ENCODE assay signal across 26 mouse cellular contexts in the genomic region with DNA sequence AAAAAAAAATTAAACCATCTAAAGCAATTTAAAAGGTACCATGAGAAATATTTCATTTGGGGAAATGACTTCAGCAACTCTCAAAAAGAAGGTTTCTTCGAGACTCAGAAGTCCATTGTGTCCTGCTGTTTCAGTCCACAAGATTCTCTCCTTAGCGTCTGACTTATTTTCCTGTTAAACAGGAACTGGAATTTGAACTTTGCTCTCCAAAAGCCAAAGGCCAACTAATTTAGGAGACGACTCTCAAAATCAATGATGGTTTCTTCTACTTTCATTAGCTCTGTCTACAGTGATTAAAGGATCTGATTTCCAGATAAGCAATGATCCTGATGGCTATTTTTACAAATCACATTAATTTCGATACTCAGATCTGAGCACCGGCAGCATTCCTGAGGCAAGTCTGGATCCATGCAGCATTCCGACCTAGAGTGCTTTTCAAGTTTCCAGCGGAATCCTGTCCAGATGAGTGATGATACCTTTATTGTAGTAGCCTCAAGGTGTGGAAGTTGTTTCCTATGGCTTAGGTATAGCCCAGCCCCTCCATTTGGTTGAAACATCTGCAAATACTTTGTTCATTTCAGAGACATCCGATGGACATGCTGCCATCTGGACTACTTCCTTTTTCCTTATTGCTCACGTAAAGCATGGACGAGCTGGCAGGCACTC. TPM values are rescaled to one million over a fixed set of nuclear protein-coding genes. Genes with fewer than 3 reads are reported as not detected.
DNase-seq lines count a peak whose midpoint lies in the region; ATAC-seq and TF ChIP-seq lines count a peak whose summit lies in the region.
"Had no signal": no experiment of that assay in that cellular context is flagged by ENCODE, and none has a peak within 500 bp of the region (broad histone marks: within the 10 kb centered on the region; RNA-seq: fewer than 3 reads in every experiment).

No protein-coding gene starts in this region.

- TF ChIP-seq CTCF in kidney, adult 2 months (conservative IDR thresholded peaks at IDR 0.05; ENCODE audit: insufficient read depth, insufficient read length, low read depth, low read length): no peak

- H3K36me3 ChIP-seq in kidney, adult 2 months (ENCODE audit: control insufficient read depth, insufficient read depth, low read length): no peaks in the 10 kb centered on the region
- no peaks in the 10 kb centered on the region for H3K36me3 ChIP-seq in embryonic facial prominence, embryonic 10.5 days (replicated peaks)
- H3K36me3 ChIP-seq: heart, embryonic 13.5 days; hindbrain, embryonic 10.5 days; hindbrain, embryonic 15.5 days; limb, embryonic 12.5 days; liver, embryonic 13.5 days had no signal

- ATAC-seq in megakaryocyte progenitor cell, adult 5-6 weeks (replicated peaks; ENCODE audit: poor library complexity): peak; percentile 41; the same call in 1 of the 2 replicates
- ATAC-seq: forebrain, embryonic 13.5 days; midbrain, embryonic 16.5 days had no signal

- DNase-seq in kidney, adult 2 months: peak; percentile 62
- no peak for DNase-seq in kidney, postnatal 14 days
- DNase-seq in R1 (ENCODE audit: low read depth, low spot score) (peak; percentile 32), liver (no peak)
- peak; percentile 42 for DNase-seq in embryonic facial prominence, embryonic 10.5 days (ENCODE audit: low spot score)
- no peak for DNase-seq in spleen, postnatal 36 days (ENCODE audit: low spot score in 2 of 2)
- no peak for DNase-seq in heart, adult 8-10 months (ENCODE audit: low spot score)
- DNase-seq: adrenal gland, adult 8-10 months; cerebellum, adult 2 months; cerebellum, postnatal 14 days; gastrocnemius, postnatal 36 days; heart, adult 2 months; heart, postnatal 14 days; kidney, adult 18-20 months; kidney, postnatal 10 days; liver, embryonic 13.5 days; lung, adult 18-20 months; lung, postnatal 14 days had no signal

- no peak overlapping the region for H3K4me3 ChIP-seq in kidney, adult 2 months (ENCODE audit: insufficient read depth, low read depth, low read length)
- no peak overlapping the region for H3K4me3 ChIP-seq in embryonic facial prominence, embryonic 10.5 days
- H3K4me3 ChIP-seq: forebrain, embryonic 13.5 days; heart, adult 2 months; heart, embryonic 13.5 days; hindbrain, embryonic 10.5 days; hindbrain, embryonic 15.5 days; left cerebral cortex, adult 2 months; limb, embryonic 12.5 days; liver, embryonic 13.5 days had no signal

- TF ChIP-seq POLR2A in kidney, adult 2 months (IDR thresholded peaks at IDR 0.05; ENCODE audit: low read depth, low read length): no peak

- WGBS in kidney, adult 2 months: 51% methylated on average over 10 of the region's 10 CpGs
- 26% methylated on average over 10 of the region's 10 CpGs for WGBS in embryonic facial prominence, embryonic 10.5 days

- H3K9me3 ChIP-seq in embryonic facial prominence, embryonic 10.5 days: no peaks in the 10 kb centered on the region
- H3K9me3 ChIP-seq: forebrain, embryonic 13.5 days; heart, embryonic 13.5 days; hindbrain, embryonic 10.5 days; hindbrain, embryonic 15.5 days; limb, embryonic 12.5 days; liver, embryonic 13.5 days had no signal

- no peak overlapping the region for H3K27ac ChIP-seq in kidney, adult 2 months (ENCODE audit: insufficient read depth, low read depth, low read length)
- H3K27ac ChIP-seq in embryonic facial prominence, embryonic 10.5 days (replicated peaks): no peak overlapping the region
- H3K27ac ChIP-seq: forebrain, embryonic 13.5 days; heart, adult 2 months; heart, embryonic 13.5 days; hindbrain, embryonic 10.5 days; hindbrain, embryonic 15.5 days; left cerebral cortex, adult 2 months; limb, embryonic 12.5 days; liver, embryonic 13.5 days had no signal

- H3K27me3 ChIP-seq in kidney, adult 2 months (replicated peaks; ENCODE audit: control insufficient read depth, insufficient read depth, low read length): no peaks in the 10 kb centered on the region
- H3K27me3 ChIP-seq in embryonic facial prominence, embryonic 10.5 days (replicated peaks; ENCODE audit: low read depth, poor library complexity, severe bottlenecking): peaks cover 21% of the 10 kb centered on the region

- H3K4me1 ChIP-seq in kidney, adult 2 months (ENCODE audit: control insufficient read depth, insufficient read depth, low read length): no peaks in the 10 kb centered on the region; the same call in 1 of the 2 replicates
- peaks cover 72% of the 10 kb centered on the region for H3K4me1 ChIP-seq in embryonic facial prominence, embryonic 10.5 days

RNA-seq across cellular contexts. Expression of a gene that starts 11.4 kb away (rescaled TPM):
- polyA plus RNA-seq in kidney, adult 2 months (2012; rRNA removed): 1.1 and 1.7 TPM in 2 replicates
- 4.0 and 5.3 TPM in 2 replicates for polyA plus RNA-seq in embryonic facial prominence, embryonic 10.5 days (2016; fragmentation: Nextera tagmentation; extraction: Ambion mirVana)
- 3.4 and 4.7 TPM in 2 replicates for total RNA-seq in megakaryocyte progenitor cell, adult 5-6 weeks (2015)
- total RNA-seq in megakaryocyte progenitor cell, adult 5-6 weeks (2017): 3.2 and 5.2 TPM in 2 replicates
- total RNA-seq in heart, adult 8-10 months (2022): 1 to 10 TPM in 3 of 4 experiments, under 1 TPM in 1; 0.98 to 4.6 (median 2.7) TPM

Comparison
In these comparisons a context has a peak if more than half of its experiments do, and no peak if none do; other contexts are left out.
1. DNase-seq: peak in kidney, adult 2 months (single experiment), R1 (single experiment) and embryonic facial prominence, embryonic 10.5 days (single experiment); none in kidney, postnatal 14 days (single experiment), spleen, postnatal 36 days (0 of 2), heart, adult 8-10 months (single experiment) and liver (single experiment).